Mouse (Mus musculus) WW6 (cell line): ENCODE data around the gene Mat2b.
A peak's percentile ranks its signal among the peaks of the same experiment; 100 is the strongest.
"Not testable (repeated sequence)": the region's sequence is repeated elsewhere in the genome, so short reads cannot be mapped to it uniquely, and the experiment has no call there.

Experiments
- DNase-seq: peaks from one replicate; pipeline ENCODE4 v3.0.0-alpha.2; 2013; ENCODE audit warnings: low read depth, low spot score

Gene Mat2b

GRCm38 (mm10) chr11:40695103-40695502, at the start of gene Mat2b:
Gene Mat2b, minus strand, starts transcription at chr11:40695203.
- DNase-seq: no peak

DNA sequence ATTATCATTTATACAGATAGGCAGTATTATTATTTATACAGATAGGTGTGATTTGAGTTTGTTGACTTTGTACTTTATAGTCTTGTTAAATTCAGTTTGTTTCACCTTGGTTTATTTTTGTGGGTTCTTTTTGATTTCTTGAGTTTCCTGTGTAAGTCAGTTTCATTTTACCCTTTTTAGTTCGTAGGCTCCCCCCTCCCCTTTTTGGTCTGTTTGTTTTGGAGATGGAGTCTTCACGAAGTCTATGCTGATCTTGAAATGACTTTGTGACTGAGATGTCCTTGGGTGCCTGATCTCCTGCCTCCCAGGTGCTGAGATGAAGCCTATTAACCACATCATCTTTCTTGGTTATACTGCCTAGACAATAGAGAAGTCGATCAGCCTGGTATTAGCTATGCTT, 49.3 kb upstream of the Mat2b start:
- DNase-seq: no peak

DNA sequence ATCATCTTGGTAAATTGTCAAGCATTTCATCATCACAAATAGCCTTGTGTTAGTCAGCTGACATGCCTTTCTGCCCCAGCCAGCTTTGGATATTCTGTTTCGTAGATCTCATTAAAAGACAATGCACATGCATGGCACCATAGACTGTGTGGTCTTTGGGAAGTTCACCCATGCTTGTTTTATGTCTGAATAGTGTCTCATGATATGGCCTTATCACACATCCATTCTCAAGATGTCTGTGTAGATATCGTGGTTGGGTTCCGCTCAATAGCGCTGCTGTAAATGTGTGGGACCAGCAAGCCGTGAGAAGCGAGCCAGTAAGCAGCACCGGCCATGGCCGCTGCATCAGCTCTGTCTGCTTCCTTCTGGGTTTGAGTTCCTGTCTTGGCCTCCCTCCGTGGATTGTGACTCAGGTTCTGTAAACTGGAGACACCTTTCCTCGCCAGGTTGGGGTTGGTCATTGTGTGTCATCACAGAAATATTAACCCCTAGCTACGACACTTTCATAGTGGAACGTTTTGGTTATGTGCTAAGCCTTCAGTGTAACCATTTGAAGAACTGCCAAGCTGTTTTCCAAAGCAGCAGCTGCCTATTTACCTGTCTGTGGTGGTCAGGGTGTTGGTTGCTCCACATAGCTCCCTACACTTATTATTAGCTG, 46.7 kb upstream of the Mat2b start:
- DNase-seq: no peak

GRCm38 (mm10) chr11:40737369-40737768, 42.4 kb upstream of the Mat2b start:
- no peak for DNase-seq

GRCm38 (mm10) chr11:40734251-40734752, 39.3 kb upstream of the Mat2b start:
- no peak for DNase-seq

DNA sequence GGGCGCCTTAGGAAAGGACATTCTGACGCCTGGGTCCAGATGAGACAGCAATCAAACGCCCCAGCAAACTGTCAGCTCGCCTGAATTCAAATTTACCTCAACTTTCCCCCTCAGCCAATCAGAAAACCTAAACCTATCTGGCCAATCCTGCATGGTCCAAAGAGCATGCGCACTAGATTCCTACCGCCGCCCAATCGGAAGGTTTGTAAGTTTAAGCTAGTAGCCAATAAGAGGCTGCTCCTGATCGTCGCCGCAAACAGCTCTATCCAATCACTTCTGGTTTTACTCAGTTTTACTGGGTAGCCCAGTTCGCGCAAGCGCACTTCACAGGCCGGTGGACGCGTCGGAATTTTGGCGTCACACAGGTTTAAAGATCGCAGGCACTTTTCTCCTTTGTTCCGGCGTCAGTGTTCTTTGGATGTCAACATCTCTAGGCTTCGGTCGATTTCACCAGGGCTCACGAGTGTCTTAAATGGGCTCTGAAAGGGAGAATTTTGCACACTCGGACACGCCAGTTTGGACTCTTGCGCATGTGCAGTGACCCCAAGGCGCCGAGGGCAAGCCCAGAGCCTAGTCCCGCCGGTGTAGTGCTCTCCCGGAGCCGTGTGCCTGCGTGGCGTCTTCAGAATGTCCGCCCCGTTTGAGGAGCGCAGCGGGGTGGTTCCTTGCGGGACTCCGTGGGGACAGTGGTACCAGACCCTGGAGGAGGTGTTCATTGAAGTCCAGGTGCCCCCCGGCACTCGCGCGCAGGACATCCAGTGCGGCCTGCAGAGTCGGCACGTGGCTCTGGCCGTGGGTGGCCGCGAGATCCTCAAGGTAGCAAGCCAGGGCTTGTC, 38.6 kb upstream of the Mat2b start, which contains the start of the genes Hmmr and Nudcd2:
Hmmr (minus strand) TSS at position 84 of the 836 bp plus-strand sequence.
Nudcd2 (plus strand) TSS at position 329 of the 836 bp plus-strand sequence.
- peak; percentile 99 for DNase-seq

GRCm38 (mm10) chr11:40732997-40733338, 38.0 kb upstream of the Mat2b start:
- no peak for DNase-seq

GRCm38 (mm10) chr11:40718324-40718723, 23.3 kb upstream of the Mat2b start:
- no peak for DNase-seq

GRCm38 (mm10) chr11:40715524-40715923, 20.5 kb upstream of the Mat2b start:
- DNase-seq: no peak

DNA sequence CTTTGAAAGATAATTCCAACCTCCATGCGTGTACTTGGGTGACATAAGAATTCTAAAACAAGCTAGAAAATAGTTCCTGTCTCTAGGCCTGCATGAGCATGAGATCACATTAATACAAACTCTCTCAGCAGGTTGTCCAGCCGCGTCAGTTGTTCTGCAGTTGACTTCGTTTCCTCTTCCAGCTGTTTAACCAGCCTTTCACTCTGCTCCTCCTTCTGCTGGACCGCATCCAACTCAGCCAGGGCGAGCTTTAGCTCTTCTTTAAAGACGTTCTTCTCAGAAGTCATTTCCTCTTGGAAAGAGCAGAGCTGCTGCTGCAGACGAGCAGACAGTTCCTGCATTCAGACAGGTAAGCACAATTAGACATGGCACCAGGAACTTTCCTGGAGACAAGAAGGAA, 18.9 kb upstream of the Mat2b start:
- DNase-seq: no peak

GRCm38 (mm10) chr11:40709899-40710298, 14.9 kb upstream of the Mat2b start:
- not testable (repeated sequence) for DNase-seq

- peak; percentile 81 for DNase-seq
Measured at GRCm38 (mm10) chr11:40694311-40695087, 504 bp downstream of the Mat2b start.

GRCm38 (mm10) chr11:40693366-40693951, 1.5 kb downstream of the Mat2b start:
- no peak for DNase-seq

DNA sequence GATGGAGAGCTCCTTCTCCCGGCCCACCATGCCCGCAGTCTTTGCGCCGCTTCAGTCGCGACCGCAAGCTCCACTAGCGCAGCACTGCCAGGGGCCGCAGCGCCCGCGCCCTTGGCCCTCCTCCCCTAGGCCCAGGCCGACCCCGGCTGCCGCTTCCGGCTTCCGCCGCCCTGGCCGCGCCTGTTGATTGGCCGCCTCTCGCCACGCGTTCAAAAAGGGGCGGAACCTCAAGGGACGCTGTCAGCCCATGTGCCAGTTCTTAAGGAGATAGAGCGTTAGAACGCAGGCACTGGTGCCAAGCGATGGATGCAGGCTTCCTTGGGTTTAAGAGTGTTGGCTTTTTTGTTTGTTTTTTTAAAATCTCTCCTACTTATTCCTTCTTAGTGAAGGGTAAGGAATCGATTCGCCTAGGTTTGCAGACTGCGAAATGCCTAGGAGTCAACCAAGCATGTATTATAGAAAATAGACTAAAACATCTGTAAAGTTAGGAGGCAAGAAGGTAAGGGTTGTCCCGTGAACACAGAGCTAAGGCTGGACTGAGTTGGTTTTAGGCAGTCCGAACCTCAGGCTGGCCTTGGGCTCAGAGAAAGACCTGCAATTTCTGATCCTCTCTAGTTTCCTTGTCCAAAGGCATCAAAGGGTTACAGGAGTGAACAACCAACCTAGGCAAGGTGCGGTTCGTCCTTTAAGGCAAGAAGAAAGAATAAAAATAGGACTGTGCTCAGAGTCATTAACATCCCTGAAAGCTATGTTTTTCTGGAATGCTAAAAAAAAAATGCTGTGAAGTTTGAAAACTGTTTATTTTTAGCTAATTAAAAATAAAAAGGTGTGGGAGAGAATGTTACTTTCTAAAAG, 2.3 kb downstream of the Mat2b start:
- DNase-seq: peak; percentile 87

DNA sequence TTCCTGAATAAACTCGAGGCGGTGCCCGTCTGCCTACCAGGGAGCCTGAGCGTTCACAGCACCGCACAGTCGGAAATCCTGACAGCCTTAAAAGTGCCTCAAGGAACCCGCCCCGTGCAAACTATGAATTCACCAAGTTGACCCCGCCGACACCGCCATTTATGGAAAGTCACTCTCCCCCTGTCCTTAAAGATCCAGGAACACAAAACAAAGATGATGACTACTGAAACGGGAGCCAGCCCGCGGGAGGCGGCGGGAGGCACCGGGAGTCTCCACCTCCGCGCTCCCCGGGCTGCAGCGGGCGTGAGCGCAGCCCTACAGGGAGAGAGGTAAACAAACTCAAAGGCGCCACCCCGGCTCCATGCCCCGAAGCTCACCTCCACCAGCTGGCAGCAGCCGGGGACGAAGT, 2.9 kb downstream of the Mat2b start:
- no peak for DNase-seq

DNA sequence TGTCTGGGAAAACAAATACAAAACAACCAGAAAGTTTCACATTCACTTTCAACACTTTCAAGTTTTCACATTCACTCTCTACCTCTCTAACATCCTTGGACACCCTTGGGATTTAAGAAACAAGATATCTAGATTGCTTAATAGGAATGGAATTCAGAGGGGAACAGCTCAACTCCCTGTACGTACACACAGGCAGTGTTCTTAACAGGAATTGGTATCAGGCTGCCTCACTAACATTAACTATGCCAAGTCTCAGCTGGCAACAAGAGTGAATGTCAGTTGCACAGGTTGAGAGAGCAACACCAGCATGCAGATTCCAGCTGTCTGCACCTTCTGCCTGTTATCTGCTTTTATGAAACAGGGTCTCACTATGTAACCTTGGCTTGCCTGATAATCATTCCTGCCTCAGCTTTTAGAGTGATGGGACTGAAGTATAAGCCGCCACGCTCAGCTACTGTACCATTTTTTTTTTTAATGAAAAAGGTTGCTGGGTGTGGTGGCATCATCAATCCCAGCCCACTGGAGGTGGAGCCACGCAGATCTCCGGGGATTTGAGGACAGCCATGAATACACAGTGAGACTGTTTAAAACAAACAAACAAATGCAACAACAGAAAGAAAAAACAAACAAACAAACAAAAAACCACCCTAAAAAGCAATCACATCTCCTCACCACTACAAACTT, 4.4 kb downstream of the Mat2b start:
- DNase-seq: no peak

DNA sequence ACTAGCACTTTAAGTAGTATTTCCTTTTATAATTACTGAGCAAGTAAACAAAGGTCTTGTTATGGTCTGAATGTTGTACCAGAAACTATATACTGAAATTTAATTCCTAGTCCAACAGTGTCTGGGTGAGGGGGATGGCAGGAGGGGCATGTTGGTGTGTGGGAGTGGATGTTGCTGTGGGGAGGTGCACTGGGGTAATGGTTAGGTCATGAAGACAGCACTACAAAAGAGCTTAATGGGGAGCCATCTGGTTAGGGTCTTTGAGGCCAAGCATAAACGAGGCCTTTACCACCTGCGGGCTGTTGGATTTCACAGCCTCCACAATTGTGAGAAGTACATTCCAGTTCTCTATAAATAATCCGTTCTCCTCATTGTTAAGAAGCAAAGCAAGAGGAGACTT, 11.7 kb downstream of the Mat2b start:
- DNase-seq: no peak

DNA sequence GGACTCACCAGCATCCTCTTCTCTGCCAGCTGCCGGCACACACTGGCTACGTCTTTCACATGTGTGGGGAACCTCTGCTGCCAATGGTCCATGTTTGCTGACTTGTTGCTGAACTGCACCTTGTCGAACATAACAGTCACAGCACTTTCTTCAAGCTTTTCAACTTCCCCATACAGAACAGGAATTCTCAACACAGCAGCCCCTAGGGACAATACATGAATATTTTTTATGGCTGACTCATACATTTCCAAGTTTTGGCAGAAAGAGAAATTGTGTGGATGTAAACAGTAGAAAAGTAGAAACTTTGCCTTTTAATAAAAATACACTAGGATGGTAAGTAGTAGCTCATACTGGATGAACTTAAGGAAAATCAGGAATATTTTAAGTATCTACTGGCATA, 12.5 kb downstream of the Mat2b start:
- DNase-seq: no peak

GRCm38 (mm10) chr11:40677169-40677568, 17.8 kb downstream of the Mat2b start:
- DNase-seq: no peak
